In genomic region chr7:143300037-143300436, GRCm38 (mm10) we compare ENCODE assay signal across 13 mouse cellular contexts.
DNase-seq lines count a peak whose midpoint lies in the region; ATAC-seq and TF ChIP-seq lines count a peak whose summit lies in the region.
"Had no signal": no experiment of that assay in that cellular context is flagged by ENCODE, and none has a peak within 500 bp of the region (broad histone marks: within the 10 kb centered on the region; RNA-seq: fewer than 3 reads in every experiment).

No protein-coding gene starts in this region.

- no peaks in the 10 kb centered on the region for H3K36me3 ChIP-seq in intestine, embryonic 14.5 days (ENCODE audit: control insufficient read depth, insufficient read depth, low read length)
- H3K36me3 ChIP-seq in intestine, postnatal 0 days (ENCODE audit: control insufficient read depth, insufficient read depth) = no peaks in the 10 kb centered on the region
- H3K36me3 ChIP-seq in embryonic facial prominence, embryonic 10.5 days (replicated peaks) = 0 out of 2 replicates have a peak, but pooled peaks cover 5% of the 10 kb centered on the region
- H3K36me3 ChIP-seq in limb, embryonic 11.5 days (ENCODE audit: control insufficient read depth, insufficient read depth, low read length) = no peaks in the 10 kb centered on the region

- H3K27ac ChIP-seq in intestine, embryonic 14.5 days (ENCODE audit: low read depth) = peak overlapping the region; percentile 69; the same call in 1 of the 2 replicates
- no peak overlapping the region for H3K27ac ChIP-seq in intestine, postnatal 0 days (ENCODE audit: low read depth, low read length)
- peak overlapping the region; percentile 82 for H3K27ac ChIP-seq in embryonic facial prominence, embryonic 10.5 days (replicated peaks)
- H3K27ac ChIP-seq in limb, embryonic 11.5 days (replicated peaks; ENCODE audit: low read depth, low read length) = peak overlapping the region; percentile 74

- 0 out of 2 replicates have a peak, but pooled peaks have one; percentile 22 for ATAC-seq in intestine, embryonic 14.5 days (replicated peaks; ENCODE audit: low FRiP score, low TSS enrichment, low read depth)
- no peak for ATAC-seq in intestine, postnatal 0 days
- peak; percentile 13; the same call in 1 of the 2 replicates for ATAC-seq in limb, embryonic 11.5 days (ENCODE audit: insufficient number of reproducible peaks, low FRiP score, low TSS enrichment, low read depth)
- ATAC-seq: inflammation-experienced regulatory T-cells, adult 6 months had no signal

- DNase-seq in embryo, embryonic 11 days = peak; percentile 59
- DNase-seq in embryo, embryonic 10 days (ENCODE audit: low spot score) = no peak
- no peak for DNase-seq in intestine, embryonic 14.5 days (ENCODE audit: low spot score)
- peak; percentile 69 for DNase-seq in embryonic facial prominence, embryonic 10.5 days (ENCODE audit: low spot score)
- peak; percentile 49 for DNase-seq in limb, embryonic 11.5 days (ENCODE audit: low spot score)
- no peak for DNase-seq in left cerebral cortex, adult 9 months (ENCODE audit: low spot score in 2 of 2)
- no peak for DNase-seq in frontal cortex, postnatal 10 days (ENCODE audit: low spot score in 2 of 2)
- DNase-seq: adrenal gland, adult 8-10 months; cerebellum, adult 9-11 months; lung, adult 18-20 months; thymus, postnatal 14 days had no signal

- no peak overlapping the region for H3K9ac ChIP-seq in intestine, embryonic 14.5 days (ENCODE audit: low read length)
- H3K9ac ChIP-seq in intestine, postnatal 0 days (ENCODE audit: low read depth, low read length) = no peak overlapping the region
- peak overlapping the region; percentile 38; the same call in 1 of the 2 replicates for H3K9ac ChIP-seq in limb, embryonic 11.5 days (ENCODE audit: low read length)

- peaks cover 22% of the 10 kb centered on the region; the same call in 1 of the 2 replicates for H3K4me1 ChIP-seq in intestine, embryonic 14.5 days (replicated peaks; ENCODE audit: control insufficient read depth, insufficient read depth, low read length)
- H3K4me1 ChIP-seq in intestine, postnatal 0 days (replicated peaks; ENCODE audit: control insufficient read depth, insufficient read depth, low read length) = peaks cover 8% of the 10 kb centered on the region; the same call in 1 of the 2 replicates
- H3K4me1 ChIP-seq in embryonic facial prominence, embryonic 10.5 days = peaks cover 35% of the 10 kb centered on the region
- peaks cover 18% of the 10 kb centered on the region for H3K4me1 ChIP-seq in limb, embryonic 11.5 days (ENCODE audit: control insufficient read depth, insufficient read depth, low read length)

- no peaks in the 10 kb centered on the region for H3K27me3 ChIP-seq in intestine, embryonic 14.5 days (replicated peaks; ENCODE audit: control insufficient read depth, insufficient read depth, low read length)
- no peaks in the 10 kb centered on the region for H3K27me3 ChIP-seq in intestine, postnatal 0 days (replicated peaks; ENCODE audit: control insufficient read depth, insufficient read depth, low read length)
- no peaks in the 10 kb centered on the region for H3K27me3 ChIP-seq in embryonic facial prominence, embryonic 10.5 days (replicated peaks; ENCODE audit: low read depth, poor library complexity, severe bottlenecking)
- no peaks in the 10 kb centered on the region for H3K27me3 ChIP-seq in limb, embryonic 11.5 days (ENCODE audit: control insufficient read depth, insufficient read depth, low read length)

- no peak for TF ChIP-seq CTCF in intestine, postnatal 0 days (IDR thresholded peaks at IDR 0.05; ENCODE audit: low read depth)

- peaks cover 10% of the 10 kb centered on the region; the same call in 1 of the 2 replicates for H3K9me3 ChIP-seq in intestine, embryonic 14.5 days (ENCODE audit: control insufficient read depth, low read length)
- H3K9me3 ChIP-seq in intestine, postnatal 0 days (ENCODE audit: control insufficient read depth) = no peaks in the 10 kb centered on the region
- H3K9me3 ChIP-seq in embryonic facial prominence, embryonic 10.5 days = peaks cover 16% of the 10 kb centered on the region
- H3K9me3 ChIP-seq in limb, embryonic 11.5 days (ENCODE audit: control insufficient read depth, low read length) = no peaks in the 10 kb centered on the region

- WGBS in intestine, embryonic 14.5 days = 28% methylated on average over 7 of the region's 7 CpGs
- 51% methylated on average over 7 of the region's 7 CpGs for WGBS in intestine, postnatal 0 days
- 36% methylated on average over 7 of the region's 7 CpGs for WGBS in embryonic facial prominence, embryonic 10.5 days
- 25% methylated on average over 7 of the region's 7 CpGs for WGBS in limb, embryonic 11.5 days

- H3K4me2 ChIP-seq in intestine, embryonic 14.5 days (ENCODE audit: low read length) = no peak overlapping the region
- H3K4me2 ChIP-seq in intestine, postnatal 0 days (replicated peaks; ENCODE audit: low read depth) = no peak overlapping the region
- peak overlapping the region; percentile 7; the same call in 1 of the 2 replicates for H3K4me2 ChIP-seq in limb, embryonic 11.5 days (ENCODE audit: low read depth, severe bottlenecking)

- no peak overlapping the region for H3K4me3 ChIP-seq in intestine, embryonic 14.5 days (ENCODE audit: low read depth, low read length)
- no peak overlapping the region for H3K4me3 ChIP-seq in intestine, postnatal 0 days (ENCODE audit: low read depth, low read length)
- H3K4me3 ChIP-seq in embryonic facial prominence, embryonic 10.5 days = no peak overlapping the region
- H3K4me3 ChIP-seq in limb, embryonic 11.5 days (ENCODE audit: low read depth, low read length) = no peak overlapping the region

Comparison
In these comparisons a context has a peak if more than half of its experiments do, and no peak if none do; other contexts are left out.
1. DNase-seq: peak in embryo, embryonic 11 days (single experiment), embryonic facial prominence, embryonic 10.5 days (single experiment) and limb, embryonic 11.5 days (single experiment); none in embryo, embryonic 10 days (single experiment), intestine, embryonic 14.5 days (single experiment), left cerebral cortex, adult 9 months (0 of 2) and frontal cortex, postnatal 10 days (0 of 2).